Mouse (Mus musculus) limb, embryonic 10.5 days (tissue): ENCODE measurements around the gene Hagh. TPM values are rescaled to one million over a fixed set of nuclear protein-coding genes. Genes with fewer than 3 reads are reported as not detected.

Source experiments
- DNase-seq: peaks from one replicate; pipeline ENCODE4 v3.0.0-alpha.2; 2017; ENCODE audit warnings: low spot score
- H3K27ac ChIP-seq: fragments of 300-500 bp; sonication (generic); 2 replicates; pipeline ENCODE4 v1.5.1; 2016; ENCODE audit warnings: mild to moderate bottlenecking
- H3K27me3 ChIP-seq: fragments of 300-500 bp; sonication (generic); 2 replicates; pipeline ENCODE4 v1.6.1; 2016; ENCODE audit warnings: low read depth, mild to moderate bottlenecking; ENCODE audit not compliant: poor library complexity, severe bottlenecking
- H3K36me3 ChIP-seq: fragments of 300-500 bp; sonication (generic); 2 replicates; pipeline ENCODE4 v1.6.1; 2016; ENCODE audit warnings: mild to moderate bottlenecking, moderate library complexity
- H3K4me1 ChIP-seq: fragments of 300-500 bp; sonication (generic); 2 replicates; pipeline ENCODE4 v1.6.1; 2016
- H3K4me3 ChIP-seq: fragments of 300-500 bp; sonication (generic); 2 replicates; pipeline ENCODE4 v1.5.1; 2016; ENCODE audit warnings: mild to moderate bottlenecking, moderate library complexity
- H3K9me3 ChIP-seq: fragments of 300-500 bp; sonication (generic); replicated peaks from 2 replicates; pipeline ENCODE4 v1.6.1; 2016; ENCODE audit warnings: mild to moderate bottlenecking
- WGBS: fragments of 180-500 bp; shearing (Covaris S2); methylation state at CpG from one replicate; pipeline ENCODE4 v1.1.7; 2016; 5-methylcytosine and 5-hydroxymethylcytosine counted together
- polyA plus RNA-seq: library from polyadenylated mRNA; unstranded; fragments of >200 nt; fragmentation: Nextera tagmentation; extraction: Ambion mirVana; gene quantifications from 2 replicates; pipeline ENCODE4 v1.2.1, GENCODE M21; 2016

Gene Hagh
- polyA plus RNA-seq, 1 experiment from 2014 or later = 28.0 TPM

- peak overlapping the region; percentile 75 for H3K27ac ChIP-seq
- H3K9me3 ChIP-seq = no peaks in the 10 kb centered on the region
- H3K4me3 ChIP-seq = no peak overlapping the region
These were observed 38.6 kb downstream of the Hagh start for GRCm38 (mm10) chr17:24878531-24878930.

GRCm38 (mm10) chr17:24881738-24882440 is 41.9 kb downstream of the Hagh start:
- Histone ChIP-seq H3K27me3 (no peaks in the 10 kb centered on the region), H3K9me3 (no peaks in the 10 kb centered on the region), H3K36me3 (peaks cover 25% of the 10 kb centered on the region), H3K4me1 (peaks cover 29% of the 10 kb centered on the region), H3K4me3 (no peak overlapping the region), H3K27ac (no peak overlapping the region)
- DNase-seq = no peak
- WGBS = 47% methylated on average over 7 of the region's 7 CpGs

More at GRCm38 (mm10) chr17:24878531-24878930, 38.6 kb downstream of the Hagh start:
- Histone ChIP-seq H3K36me3 (peaks cover 13% of the 10 kb centered on the region), H3K4me1 (peaks cover 21% of the 10 kb centered on the region), H3K27me3 (no peaks in the 10 kb centered on the region)
- 74% methylated on average over 8 of the region's 8 CpGs for WGBS
- no peak for DNase-seq

GRCm38 (mm10) chr17:24884391-24884790 is 44.4 kb downstream of the Hagh start:
- H3K36me3 ChIP-seq = peaks cover 35% of the 10 kb centered on the region
- H3K4me1 ChIP-seq = peaks cover 24% of the 10 kb centered on the region
- H3K9me3 ChIP-seq = no peaks in the 10 kb centered on the region
- no peak for DNase-seq
- WGBS = 94% methylated on average over 6 of the region's 6 CpGs
- no peak overlapping the region for H3K27ac ChIP-seq
- no peak overlapping the region for H3K4me3 ChIP-seq
- no peaks in the 10 kb centered on the region for H3K27me3 ChIP-seq

- H3K27ac ChIP-seq = peak overlapping the region; percentile 47
These were observed 45.6 kb downstream of the Hagh start for GRCm38 (mm10) chr17:24885356-24886133.

GRCm38 (mm10) chr17:24886134-24886931 is 46.4 kb downstream of the Hagh start, which contains the start of the genes Nubp2 and Spsb3:
Nubp2 (minus strand) TSS chr17:24886349.
Spsb3 (plus strand) TSS chr17:24886643.
- H3K27me3 ChIP-seq = no peaks in the 10 kb centered on the region
- WGBS = under 1% methylated on average over 69 of the region's 69 CpGs
- H3K4me3 ChIP-seq = peak within 1 kb of the TSS; percentile 89
- DNase-seq = peak; percentile 96
- peaks cover 24% of the 10 kb centered on the region for H3K4me1 ChIP-seq
- peak within 1 kb of the TSS; percentile 82 for H3K27ac ChIP-seq
- H3K9me3 ChIP-seq = no peaks in the 10 kb centered on the region
- H3K36me3 ChIP-seq = peaks cover 55% of the 10 kb centered on the region

More at GRCm38 (mm10) chr17:24885356-24886133, 45.6 kb downstream of the Hagh start:
- Histone ChIP-seq H3K36me3 (peaks cover 47% of the 10 kb centered on the region), H3K27me3 (no peaks in the 10 kb centered on the region), H3K9me3 (no peaks in the 10 kb centered on the region), H3K4me1 (peaks cover 24% of the 10 kb centered on the region), H3K4me3 (peak overlapping the region; percentile 89)
- 26% methylated on average over 22 of the region's 22 CpGs for WGBS
- DNase-seq = no peak

GRCm38 (mm10) chr17:24886932-24887271 is 47.0 kb downstream of the Hagh start:
- 2% methylated on average over 18 of the region's 18 CpGs for WGBS
- no peaks in the 10 kb centered on the region for H3K27me3 ChIP-seq
- H3K36me3 ChIP-seq = peaks cover 60% of the 10 kb centered on the region
- peak overlapping the region; percentile 89 for H3K4me3 ChIP-seq
- H3K27ac ChIP-seq = peak overlapping the region; percentile 82
- DNase-seq = no peak
- peaks cover 24% of the 10 kb centered on the region for H3K4me1 ChIP-seq
- H3K9me3 ChIP-seq = no peaks in the 10 kb centered on the region

GRCm38 (mm10) chr17:24887291-24888080 is 47.5 kb downstream of the Hagh start:
- peak overlapping the region; percentile 89 for H3K4me3 ChIP-seq
- no peak for DNase-seq
- no peaks in the 10 kb centered on the region for H3K9me3 ChIP-seq
- H3K36me3 ChIP-seq = peaks cover 64% of the 10 kb centered on the region
- no peaks in the 10 kb centered on the region for H3K27me3 ChIP-seq
- H3K4me1 ChIP-seq = peaks cover 24% of the 10 kb centered on the region
- 66% methylated on average over 18 of the region's 18 CpGs for WGBS
- H3K27ac ChIP-seq = peak overlapping the region; percentile 82

- Histone ChIP-seq H3K36me3 (peaks cover 64% of the 10 kb centered on the region), H3K4me1 (peaks cover 28% of the 10 kb centered on the region), H3K4me3 (no peak overlapping the region), H3K9me3 (no peaks in the 10 kb centered on the region), H3K27me3 (no peaks in the 10 kb centered on the region), H3K27ac (no peak overlapping the region)
- no peak for DNase-seq
- WGBS = 92% methylated on average over 3 of the region's 3 CpGs
These were observed 48.9 kb downstream of the Hagh start for GRCm38 (mm10) chr17:24888862-24889261.

GRCm38 (mm10) chr17:24890151-24891092 is 50.5 kb downstream of the Hagh start:
- Histone ChIP-seq H3K4me1 (peaks cover 32% of the 10 kb centered on the region), H3K9me3 (no peaks in the 10 kb centered on the region), H3K27me3 (no peaks in the 10 kb centered on the region), H3K4me3 (no peak overlapping the region), H3K27ac (no peak overlapping the region), H3K36me3 (peaks cover 57% of the 10 kb centered on the region)
- no peak for DNase-seq
- WGBS = 86% methylated on average over 19 of the region's 19 CpGs

GRCm38 (mm10) chr17:24891321-24891720 is 51.4 kb downstream of the Hagh start:
- no peak for DNase-seq
- Histone ChIP-seq H3K27ac (no peak overlapping the region), H3K36me3 (peaks cover 57% of the 10 kb centered on the region), H3K9me3 (no peaks in the 10 kb centered on the region), H3K4me1 (peaks cover 36% of the 10 kb centered on the region), H3K4me3 (no peak overlapping the region), H3K27me3 (no peaks in the 10 kb centered on the region)
- WGBS = 90% methylated on average over 13 of the region's 13 CpGs

GRCm38 (mm10) chr17:24892785-24893184 is 52.8 kb downstream of the Hagh start:
- Histone ChIP-seq H3K9me3 (no peaks in the 10 kb centered on the region), H3K27ac (no peak overlapping the region), H3K4me1 (peaks cover 41% of the 10 kb centered on the region), H3K36me3 (peaks cover 67% of the 10 kb centered on the region), H3K4me3 (no peak overlapping the region), H3K27me3 (no peaks in the 10 kb centered on the region)
- 92% methylated on average over 12 of the region's 12 CpGs for WGBS
- no peak for DNase-seq
